Comparison of ENCODE assay signal across 9 mouse cellular contexts in the genomic region with DNA sequence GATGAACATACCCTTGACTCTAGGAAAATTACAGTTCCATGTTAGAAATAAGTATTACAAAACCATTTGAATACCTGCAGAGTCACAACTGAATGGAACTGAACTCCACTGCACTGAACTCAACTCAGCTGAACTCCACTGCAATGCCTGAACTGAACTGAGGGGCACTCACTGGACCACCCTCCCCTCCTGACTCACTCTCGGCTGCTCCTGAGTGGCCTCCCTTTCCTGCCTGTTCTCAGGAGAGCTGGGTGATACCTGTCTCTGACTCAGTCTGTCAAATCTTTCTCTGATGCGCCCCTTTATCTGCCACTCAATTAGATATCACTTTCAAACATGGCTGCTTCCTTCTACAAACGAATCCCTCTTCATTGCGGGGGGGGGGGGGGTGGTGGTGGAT. TPM values are rescaled to one million over a fixed set of nuclear protein-coding genes. Genes with fewer than 3 reads are reported as not detected.
"Had no signal": no experiment of that assay in that cellular context is flagged by ENCODE, and none has a peak within 500 bp of the region (broad histone marks: within the 10 kb centered on the region; RNA-seq: fewer than 3 reads in every experiment).

No protein-coding gene starts in this region.

- DNase-seq: liver, postnatal 0 days; lung, adult 2 months; lung, postnatal 14 days; right cerebral cortex, adult 18-20 months; right cerebral cortex, postnatal 14 days; thymus, postnatal 36 days had no signal

RNA-seq across cellular contexts. Expression of a gene that starts 12.8 kb away (rescaled TPM):
- total RNA-seq: megakaryocyte progenitor cell, adult 5-6 weeks; monocyte, adult 5-6 weeks had no signal

RNA-seq across cellular contexts. Expression of a gene that starts 41.2 kb away (rescaled TPM):
- total RNA-seq: megakaryocyte progenitor cell, adult 5-6 weeks; midbrain, postnatal 0 days; monocyte, adult 5-6 weeks had no signal
